Mouse (Mus musculus): ENCODE measurements around the gene Fn1.

The Fn1 gene

DNA sequence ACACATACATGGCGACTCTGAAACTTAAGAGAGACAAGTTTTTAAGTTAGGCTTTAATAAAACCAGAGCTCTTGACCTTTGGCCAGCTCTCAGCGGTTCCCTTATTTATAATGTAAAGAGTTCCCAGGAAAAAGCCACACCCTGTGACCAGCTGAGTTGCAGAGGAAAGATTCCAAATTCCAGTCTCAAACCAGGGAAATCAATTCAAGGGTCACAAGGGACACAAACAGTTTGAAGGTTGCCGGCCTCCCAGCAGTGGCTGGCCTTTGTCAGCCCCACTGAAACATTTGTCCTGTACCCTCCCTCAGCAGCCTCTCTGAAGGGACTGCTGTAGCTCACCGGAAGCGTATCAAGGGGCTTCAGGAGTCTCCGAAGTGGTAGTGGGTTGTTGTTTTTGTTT, 2.3 kb downstream of the Fn1 start:
- no peak for DNase-seq (ENCODE audit: inconsistent ontology term)

DNA sequence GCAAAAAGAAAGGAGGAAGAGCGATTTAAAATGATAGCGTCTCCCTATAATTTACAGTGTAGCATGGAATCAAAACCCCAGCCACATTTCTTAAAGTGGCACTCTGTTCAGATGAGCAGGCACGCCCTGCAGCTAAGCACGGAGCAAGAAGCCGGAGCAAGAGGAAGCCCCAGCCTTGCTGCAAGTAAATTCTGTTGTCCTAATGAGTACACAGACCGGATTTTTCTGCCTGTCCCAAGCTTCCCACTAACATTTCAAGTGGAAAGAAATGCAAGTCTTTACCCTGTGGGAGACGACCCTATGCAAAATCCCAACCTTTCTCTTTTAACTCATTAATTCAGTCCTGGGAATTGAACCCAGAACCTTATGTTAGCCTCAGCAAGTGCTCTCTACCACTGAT, 4.8 kb downstream of the Fn1 start:
- DNase-seq (ENCODE audit: inconsistent ontology term): no peak

DNA sequence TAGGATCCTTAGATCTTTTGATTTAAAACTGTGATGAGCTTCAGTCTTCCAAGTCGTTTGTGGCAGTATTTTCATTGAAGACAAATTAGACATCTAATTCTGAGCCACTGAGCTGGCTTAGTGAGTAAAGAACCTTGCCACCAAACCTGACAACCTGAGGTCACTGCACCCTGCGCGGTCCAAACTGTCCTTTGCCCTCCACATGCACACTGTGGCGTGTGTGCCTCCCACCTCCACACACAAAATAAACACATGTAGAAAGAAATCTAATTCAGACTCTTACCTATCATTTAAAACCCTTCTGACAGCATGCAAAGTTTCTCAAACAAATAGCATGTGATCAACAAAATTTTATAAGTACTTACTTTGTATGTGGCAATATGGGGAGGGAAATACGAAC, 6.2 kb downstream of the Fn1 start:
- DNase-seq (ENCODE audit: inconsistent ontology term): no peak

DNA sequence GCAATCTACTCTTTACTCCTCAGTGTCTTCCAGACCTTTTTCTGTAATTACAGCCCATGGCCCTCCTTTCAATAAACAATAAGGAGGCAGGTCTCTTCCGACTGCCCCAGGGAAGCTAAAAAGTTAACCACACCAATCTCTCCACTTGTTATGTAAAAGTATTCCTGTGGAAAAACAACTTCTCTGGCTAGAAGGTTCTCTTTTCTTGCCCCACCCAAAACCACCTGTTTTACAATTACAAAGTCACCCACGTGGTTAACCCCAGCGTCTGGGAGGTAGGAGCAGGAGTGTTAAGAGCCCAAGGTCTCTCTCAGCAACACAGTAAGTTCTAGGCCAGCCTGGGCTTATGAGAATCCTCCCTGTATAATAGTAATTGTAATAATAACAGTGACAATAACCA, 7.0 kb downstream of the Fn1 start:
- DNase-seq (ENCODE audit: inconsistent ontology term): no peak

DNA sequence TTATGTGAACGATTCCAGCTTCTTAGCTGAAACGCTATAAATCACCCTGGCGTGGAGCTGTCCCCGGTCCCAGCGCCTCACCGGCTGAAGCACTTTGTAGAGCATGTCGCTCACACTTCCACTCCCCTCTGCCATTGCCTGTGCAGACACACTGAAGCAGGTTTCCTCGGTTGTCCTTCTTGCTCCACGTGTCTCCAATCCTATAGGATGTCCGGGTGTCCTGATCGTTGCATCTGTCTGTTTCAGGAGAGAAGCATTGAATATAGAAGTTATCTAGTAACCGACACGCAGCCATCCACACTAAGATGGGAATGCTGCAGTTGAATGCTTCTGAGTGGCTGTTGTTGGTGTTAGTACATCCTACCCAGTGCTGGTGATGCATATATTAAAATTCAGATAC, 7.5 kb downstream of the Fn1 start:
- DNase-seq (ENCODE audit: inconsistent ontology term): no peak

DNA sequence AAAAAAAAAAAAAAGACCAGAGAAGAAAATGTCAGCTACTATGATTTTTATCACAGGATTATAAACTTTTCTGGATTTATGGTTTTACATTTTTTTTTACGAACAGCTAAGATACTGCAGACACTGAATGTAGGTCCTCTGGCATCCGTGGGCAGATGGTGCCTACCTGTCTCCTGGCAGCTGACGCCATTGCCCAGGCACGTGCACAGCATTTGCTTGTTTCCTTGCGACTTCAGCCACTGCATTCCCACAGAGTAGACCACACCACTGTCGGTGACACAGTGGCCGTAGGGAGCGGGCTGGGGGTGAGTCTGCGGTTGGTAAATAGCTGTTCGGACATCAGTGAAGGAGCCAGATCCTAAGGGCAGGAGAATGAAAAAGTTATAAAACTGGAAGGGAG, 10.2 kb downstream of the Fn1 start:
- no peak for DNase-seq (ENCODE audit: inconsistent ontology term)

DNA sequence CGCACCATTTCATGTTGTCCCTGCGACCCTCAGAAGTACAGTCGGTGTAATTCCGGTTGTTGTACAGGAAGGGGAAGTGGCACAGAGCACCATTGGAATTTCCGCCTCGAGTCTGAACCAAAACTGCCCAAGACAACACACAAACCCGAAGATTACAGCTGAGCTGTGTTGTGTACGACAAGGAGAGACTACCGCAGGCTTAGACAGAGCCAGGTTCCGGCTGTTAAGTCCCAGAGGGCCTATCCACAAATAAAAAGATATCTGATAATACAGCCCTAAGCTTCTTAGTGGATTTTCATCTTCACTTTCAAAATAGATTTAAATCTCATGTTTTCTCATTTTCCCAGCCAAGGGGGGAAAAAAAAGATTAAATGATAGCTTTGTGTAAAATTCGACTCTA, 11.8 kb downstream of the Fn1 start:
- no peak for DNase-seq (ENCODE audit: inconsistent ontology term)

DNA sequence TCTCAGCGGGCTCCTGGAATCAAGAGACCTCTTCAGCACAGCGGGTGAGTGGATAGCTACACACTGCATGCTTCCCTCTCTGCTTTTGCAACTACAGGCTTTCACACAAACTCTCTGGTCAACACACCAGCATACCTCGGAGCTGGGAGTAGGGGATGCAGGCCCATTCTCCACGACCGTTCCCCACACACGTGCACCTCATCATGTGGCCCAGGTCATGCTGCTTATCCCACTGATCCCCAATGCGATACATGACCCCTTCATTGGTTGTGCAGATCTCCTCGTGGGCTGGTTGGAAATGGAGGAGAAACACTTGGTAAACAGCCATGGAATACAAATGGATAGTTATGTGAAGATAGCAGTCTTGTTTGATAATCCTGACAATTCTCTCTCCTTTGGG, 12.8 kb downstream of the Fn1 start:
- DNase-seq (ENCODE audit: inconsistent ontology term): no peak

DNA sequence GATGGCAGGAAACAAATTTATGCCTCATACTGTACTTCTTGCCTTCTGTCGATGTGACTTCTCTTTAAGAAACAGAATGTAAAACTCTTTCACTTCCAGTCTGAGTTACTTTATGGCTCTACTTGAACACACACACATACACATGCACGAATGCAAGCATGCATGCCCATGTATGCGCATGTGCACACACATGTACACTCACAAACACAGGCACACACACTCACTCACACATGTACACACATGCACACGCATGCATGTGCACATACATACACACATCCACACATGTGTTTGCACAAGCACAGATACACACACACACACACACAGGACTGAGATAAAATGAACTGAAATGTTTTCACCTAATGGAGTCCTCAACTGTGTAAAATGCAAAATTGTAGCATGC, 16.3 kb downstream of the Fn1 start:
- no peak for DNase-seq (ENCODE audit: inconsistent ontology term)

DNA sequence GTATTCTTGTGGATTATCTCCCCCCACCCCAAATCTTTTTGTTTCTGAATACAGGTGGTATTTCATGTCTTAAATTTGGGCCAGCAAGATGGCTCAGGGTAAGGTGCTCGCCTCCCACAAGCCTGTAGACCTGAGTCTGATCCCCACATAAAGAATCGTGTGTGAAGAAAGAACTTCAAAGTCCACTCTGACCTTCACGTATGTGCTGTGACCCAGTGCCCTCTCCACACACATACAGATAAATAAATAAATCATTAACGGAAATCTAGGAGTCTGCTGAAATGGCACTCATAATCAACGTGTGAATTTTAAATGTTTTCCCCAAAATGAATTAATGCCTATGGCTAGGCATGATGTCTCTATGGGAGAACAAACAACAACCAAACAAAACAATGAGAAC, 16.9 kb downstream of the Fn1 start:
- DNase-seq (ENCODE audit: inconsistent ontology term): no peak

DNA sequence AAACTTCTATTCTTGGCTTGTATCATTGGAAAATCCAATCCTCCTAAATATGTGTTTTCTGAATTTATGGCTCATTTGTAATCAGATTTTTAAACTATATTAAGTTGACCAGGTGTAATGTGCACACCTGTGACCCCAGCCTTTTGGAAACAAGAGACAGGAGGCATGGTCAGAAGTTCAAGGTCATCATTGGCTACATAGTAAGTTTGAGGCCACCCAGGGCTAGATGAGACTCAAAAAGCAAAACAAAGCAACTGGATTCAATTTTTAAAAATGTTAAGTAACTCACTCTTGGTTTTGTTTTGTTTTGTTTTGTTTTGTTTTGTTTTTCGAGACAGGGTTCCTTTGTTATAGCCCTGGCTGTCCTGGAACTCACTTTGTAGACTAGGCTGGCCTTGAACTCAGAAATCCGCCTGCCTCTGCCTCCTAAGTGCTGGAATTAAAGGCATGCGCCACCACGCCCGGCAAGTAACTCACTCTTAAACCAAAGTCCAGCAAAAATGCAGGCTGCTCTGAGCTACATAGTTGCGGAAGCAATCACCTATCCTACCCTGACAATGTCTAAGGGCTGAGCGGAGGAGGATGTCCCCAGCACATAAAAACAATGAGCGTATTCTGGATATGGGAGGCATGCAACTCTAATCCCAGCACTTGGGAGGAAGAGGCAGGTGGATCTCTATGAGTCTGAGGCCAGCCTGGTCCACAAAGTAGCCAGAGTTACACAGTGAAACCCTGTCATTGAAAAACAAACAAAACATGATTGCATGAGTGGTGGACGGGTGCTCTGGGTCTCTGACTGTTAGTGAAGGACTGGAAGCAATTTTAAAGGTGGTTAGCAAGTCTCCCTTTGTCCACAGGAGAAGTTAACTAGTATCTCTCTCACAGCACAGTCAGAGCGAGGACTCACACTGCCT, 17.6 kb downstream of the Fn1 start:
- DNase-seq (ENCODE audit: inconsistent ontology term): no peak

DNA sequence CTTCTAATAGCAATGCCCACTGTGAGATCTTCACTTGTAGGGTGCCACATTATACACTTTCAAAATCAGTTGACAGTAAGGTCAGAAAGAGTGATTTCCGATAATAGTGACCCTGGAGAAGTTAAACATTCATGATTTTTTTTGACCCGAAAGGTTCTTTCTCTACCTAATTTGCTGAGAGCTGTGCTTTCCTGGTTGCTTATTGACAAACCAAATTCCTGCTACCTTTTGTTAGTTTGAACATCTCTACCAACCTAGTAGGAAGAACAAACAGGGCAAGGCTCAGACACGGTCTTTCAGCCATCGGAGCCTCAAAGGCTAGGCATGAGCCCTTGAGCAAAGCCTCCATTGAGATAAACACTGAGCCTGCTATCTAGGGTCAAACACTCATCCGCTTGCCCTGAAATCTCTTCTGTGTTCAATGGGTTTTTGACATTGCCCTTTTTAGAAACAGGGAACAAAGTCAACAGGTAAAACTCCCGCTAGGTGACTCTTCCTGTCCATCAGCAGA, 18.5 kb downstream of the Fn1 start:
- DNase-seq (ENCODE audit: inconsistent ontology term): no peak

DNA sequence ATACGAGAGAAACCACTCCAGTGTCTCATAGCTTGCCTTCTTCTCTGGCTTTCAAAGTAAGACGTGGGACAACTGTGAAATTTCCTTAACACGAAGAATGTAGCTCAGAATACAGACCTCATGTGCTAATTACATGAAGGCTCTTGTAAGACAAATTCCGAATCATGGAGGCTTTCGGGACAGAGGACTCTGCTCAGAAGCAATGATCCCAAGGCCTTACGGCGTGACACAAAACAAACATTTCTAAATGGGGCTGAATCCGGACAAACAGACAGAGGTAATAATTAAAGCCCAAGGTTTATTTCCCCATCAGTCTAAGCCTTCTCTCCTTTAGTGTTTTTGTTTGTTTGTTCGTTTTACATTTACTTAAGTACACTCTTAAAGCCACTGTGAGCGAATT, 20.6 kb downstream of the Fn1 start:
- no peak for DNase-seq (ENCODE audit: inconsistent ontology term)

DNA sequence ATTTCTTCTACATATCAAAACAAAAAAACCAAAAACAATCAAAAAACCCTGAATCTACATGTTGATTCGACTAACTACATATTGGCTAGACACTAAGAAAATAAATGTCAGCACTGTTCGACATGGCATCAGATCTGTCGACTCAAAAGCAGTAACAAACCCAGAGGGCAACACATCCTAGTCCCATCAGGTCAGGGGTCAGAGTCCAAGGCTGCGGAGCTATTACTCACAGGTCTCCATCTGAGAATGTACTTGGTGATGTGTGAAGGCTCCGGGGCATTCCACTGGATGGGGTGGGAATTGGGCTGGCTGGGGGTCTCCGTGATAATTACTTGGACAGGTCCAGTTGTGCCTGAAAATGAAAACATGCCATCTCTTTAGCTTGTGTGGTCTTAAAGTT, 21.2 kb downstream of the Fn1 start:
- no peak for DNase-seq (ENCODE audit: inconsistent ontology term)

DNA sequence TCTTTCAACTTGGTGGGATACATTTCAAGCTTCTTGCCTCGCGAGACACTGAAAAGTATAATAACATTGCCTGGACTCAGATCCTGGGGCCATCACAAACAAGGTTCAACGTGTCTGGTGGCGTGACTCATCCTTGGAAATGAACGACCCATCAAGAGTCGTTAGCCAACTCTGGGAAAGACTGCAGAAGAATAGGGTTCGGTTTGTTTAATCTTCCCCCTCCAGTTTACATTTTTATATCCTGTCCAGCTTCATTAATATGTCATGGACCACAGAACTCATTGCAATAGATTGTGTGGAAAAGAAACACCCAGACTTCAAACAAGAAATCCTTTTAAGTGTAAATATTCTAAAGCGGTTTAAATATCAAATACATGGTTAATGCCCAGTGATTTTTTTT, 22.8 kb downstream of the Fn1 start:
- DNase-seq (ENCODE audit: inconsistent ontology term): peak; percentile 83

DNA sequence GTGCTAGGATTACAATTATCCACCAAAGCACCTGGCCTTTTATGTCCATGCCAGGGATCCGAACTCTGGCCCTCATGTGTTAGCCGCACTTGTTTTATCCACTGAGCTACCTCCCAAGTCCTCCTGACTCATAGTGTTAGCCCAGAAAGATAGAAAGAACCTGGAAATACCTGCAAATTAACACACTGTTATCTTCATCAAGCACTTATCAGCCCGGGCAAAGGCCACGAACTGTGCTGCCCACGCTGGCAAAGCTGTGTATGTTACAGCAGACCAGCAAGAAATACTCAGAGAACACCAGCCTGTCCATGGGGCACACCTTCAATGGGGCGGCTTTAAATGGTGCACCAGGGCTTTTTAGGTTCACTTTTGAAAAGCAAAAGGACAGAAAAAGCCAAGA, 29.4 kb downstream of the Fn1 start:
- DNase-seq (ENCODE audit: inconsistent ontology term): no peak

DNA sequence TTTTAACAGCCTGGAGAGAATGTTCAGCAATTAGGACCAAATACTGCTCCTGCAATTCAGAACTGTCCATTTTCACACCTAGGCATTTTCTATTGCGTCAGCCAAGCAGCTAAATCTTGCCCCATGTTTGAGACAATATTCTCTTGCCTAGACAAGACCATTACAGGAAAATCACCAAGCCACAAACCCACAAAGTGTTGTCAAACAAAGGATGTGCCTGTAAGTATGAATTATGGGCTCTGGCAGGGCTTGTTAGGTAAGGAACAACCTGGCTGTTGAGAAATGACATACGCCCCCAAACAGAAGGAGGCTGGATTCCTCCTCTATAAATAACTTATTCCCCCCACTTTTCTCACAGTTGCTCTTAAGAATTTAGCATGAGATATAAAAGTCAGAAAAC, 31.5 kb downstream of the Fn1 start:
- no peak for DNase-seq (ENCODE audit: inconsistent ontology term)

DNA sequence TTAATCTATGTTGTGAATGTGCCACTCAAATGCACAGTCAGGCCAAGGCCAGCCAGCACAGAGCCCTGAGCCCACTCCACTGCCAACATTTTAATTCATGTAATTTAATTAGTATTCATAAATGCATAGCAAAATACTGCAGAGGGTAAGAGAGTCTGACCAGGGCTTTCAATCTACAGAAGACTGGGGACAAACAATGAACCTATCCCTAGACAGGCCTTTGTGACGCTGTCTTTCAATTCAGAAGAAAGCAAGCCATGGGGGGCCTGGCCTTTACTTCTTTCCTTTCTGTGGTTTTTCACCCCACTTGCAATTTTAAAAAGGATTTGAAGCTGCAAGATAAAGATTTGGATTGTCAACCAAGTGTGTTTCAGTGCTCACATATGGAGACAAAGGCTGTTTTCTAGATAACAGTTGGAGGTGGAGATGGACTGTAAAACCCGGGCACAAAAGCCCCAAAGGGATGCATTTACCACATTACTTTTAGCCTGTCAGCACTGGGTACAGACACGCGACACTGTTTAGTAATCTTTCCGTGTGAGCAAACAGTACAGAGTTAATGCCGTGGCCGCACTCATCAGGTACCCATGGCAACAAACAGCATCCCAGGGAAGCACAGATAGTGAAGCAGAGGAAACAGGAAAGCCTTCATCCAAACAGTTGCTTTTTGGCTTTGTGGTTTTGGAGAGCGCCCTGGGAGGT, 38.3 kb downstream of the Fn1 start:
- DNase-seq (ENCODE audit: inconsistent ontology term): peak; percentile 33

DNA sequence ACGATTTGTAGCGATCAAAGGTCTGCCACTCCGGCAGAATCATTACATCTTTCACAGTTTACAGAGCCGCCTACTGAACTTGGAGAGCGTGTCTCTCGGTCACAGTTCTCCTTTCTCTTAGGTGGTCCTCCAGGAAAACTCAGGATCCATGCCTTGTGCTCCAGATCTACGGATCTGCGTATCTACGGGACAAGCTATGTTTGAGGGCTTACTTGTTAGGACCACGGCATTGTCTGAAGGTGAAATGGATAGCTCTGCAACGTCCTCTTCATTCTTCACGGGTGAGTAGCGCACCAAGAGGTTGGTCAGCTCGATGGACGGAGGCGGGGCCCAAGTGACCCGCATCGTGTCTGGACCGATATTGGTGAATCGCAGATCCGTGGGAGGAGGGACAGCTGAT, 40.7 kb downstream of the Fn1 start:
- no peak for DNase-seq (ENCODE audit: inconsistent ontology term)

DNA sequence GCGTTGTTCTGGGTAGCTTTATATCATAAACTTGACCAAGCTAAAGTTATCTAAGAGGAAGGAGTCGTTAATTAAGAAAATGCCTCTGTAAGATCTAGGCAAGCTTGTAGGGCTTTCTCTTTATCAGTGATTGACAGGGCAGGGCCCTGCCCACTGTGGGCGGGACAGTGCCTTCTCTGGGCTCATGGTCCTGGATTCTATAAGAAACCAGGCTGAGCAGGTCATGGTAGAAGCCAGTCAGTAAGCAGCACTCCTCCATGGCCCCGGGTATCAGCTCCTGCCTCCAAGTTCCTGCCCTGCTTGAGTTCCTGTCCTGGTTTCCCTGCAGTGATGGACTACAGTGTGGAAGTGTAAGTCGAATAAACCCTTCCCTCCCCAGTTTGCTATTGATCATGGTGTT, 43.1 kb downstream of the Fn1 start:
- no peak for DNase-seq (ENCODE audit: inconsistent ontology term)

DNA sequence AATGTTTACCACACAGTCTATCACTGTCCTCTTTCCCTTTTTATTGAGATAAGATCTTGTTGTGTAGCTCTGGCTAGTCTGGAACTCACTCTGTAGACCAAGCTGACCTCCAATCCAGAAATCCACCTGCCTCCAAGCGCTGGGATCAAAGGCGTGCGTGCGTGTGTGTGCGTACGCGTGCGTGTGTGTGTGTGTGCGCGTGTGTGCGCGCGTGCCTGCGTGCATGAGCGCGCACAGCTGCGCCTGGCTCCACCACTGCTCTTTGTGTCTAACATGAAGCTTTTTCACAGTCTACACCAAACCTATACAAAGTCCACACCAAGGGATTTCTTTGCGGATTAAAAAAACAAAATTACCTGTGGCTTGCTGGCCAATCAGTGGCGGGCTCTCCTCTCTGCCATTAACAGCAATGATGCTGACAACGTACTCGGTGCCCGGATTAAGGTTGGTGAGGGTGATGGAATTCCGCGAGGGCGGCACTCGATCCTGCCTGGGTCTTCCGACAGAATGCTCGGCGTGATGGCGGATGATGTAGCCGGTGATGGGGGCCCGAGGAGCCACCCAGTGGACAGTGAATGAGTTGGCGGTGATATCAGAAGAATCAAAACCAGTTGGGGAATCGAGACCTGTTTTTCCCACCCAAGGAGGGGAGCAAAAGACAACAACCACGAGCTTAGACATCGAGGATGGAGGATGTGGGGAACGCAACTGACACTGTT, 43.8 kb downstream of the Fn1 start:
- no peak for DNase-seq (ENCODE audit: inconsistent ontology term)

DNA sequence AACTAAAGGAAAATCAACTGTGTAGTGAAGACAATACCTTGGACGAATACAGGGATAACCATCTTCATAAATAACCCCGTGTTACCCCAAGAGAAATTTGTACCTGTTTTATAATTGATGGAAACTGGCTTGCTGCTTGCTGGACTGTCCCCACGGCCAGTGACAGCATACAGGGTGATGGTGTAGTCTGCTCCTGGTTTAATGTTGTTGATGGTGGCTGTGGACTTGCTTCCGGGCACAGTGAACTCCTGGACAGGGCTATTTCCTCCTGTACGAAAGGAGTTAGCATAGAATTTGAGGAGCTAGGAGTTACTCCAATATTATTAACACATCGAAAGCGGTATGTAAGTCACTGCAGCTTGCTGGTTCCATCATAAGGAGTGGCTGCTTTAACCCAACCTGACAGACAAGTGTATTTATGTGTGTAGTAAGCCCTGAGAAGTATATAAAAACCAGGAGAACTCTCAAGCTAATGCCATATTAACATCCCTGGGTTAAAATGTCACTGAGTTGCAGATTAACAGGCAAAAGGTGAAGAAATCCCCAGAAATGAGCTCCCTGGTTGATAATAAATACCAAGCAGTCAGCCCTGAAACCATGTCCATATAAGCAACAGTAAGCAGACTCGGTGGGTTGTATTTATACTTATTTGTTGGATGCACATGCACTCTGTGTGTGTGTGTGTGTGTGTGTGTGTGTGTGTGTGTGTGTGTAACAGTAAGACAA, 46.2 kb downstream of the Fn1 start:
- DNase-seq (ENCODE audit: inconsistent ontology term): no peak

Data from Muller cell, postnatal 12 days (primary cell).